Mouse (Mus musculus): ENCODE measurements around the gene Yipf2.
A peak's percentile ranks its signal among the peaks of the same experiment; 100 is the strongest.

Yipf2 gene

GRCm38 (mm10) chr9:21592703-21593121, at the start of gene Yipf2, which contains the start of gene Timm29:
TSS of gene Yipf2 (minus strand) at chr9:21592828.
TSS of gene Timm29 (plus strand) at chr9:21592722.
- DNase-seq (ENCODE audit: low spot score): peak; percentile 80

GRCm38 (mm10) chr9:21639031-21639430, 46.4 kb upstream of the Yipf2 start:
- DNase-seq (ENCODE audit: low spot score): no peak

GRCm38 (mm10) chr9:21635639-21636038, 43.0 kb upstream of the Yipf2 start:
- DNase-seq (ENCODE audit: low spot score): no peak

DNA sequence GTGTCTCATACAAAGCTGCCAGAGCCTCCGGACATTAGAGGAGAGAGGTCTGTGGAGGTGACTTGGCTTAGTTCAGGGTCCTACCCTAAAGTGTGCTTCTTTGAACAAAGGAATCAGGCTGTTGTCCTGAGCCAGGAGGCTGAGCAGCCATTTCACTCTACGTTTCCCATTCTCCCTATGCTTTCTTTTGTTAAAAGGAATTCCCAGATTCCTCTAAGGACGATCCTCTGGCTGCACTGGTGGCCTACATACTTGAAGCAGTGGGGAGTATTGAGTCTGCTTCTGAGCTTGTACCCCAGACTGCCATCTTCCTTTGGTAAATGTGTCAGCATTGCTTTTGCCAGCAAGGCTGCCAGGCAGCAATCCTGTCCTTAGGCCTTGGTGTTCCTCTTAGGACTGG, 40.5 kb upstream of the Yipf2 start:
- DNase-seq (ENCODE audit: low spot score): no peak

DNA sequence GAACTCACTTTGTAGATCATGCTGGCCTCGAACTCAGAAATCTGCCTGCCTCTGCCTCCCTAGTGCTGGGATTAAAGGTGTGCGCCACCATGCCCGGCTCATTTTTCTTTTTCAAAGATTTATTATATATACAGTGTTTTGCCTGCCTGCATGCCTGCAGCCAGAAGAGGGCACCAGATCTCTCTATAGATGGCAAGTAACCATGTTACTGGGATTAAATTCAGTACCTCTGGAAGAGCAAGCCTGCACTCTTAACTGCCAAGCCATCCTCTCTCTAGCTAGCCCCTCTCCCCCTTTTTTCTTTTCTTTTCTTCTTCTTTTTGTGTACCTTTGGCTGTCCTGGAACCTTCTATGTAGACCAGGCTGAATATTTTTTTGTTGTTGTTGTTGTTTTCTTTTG, 38.0 kb upstream of the Yipf2 start:
- no peak for DNase-seq (ENCODE audit: low spot score)

- DNase-seq (ENCODE audit: low spot score): no peak
Measured at GRCm38 (mm10) chr9:21627145-21627795, 34.6 kb upstream of the Yipf2 start.

DNA sequence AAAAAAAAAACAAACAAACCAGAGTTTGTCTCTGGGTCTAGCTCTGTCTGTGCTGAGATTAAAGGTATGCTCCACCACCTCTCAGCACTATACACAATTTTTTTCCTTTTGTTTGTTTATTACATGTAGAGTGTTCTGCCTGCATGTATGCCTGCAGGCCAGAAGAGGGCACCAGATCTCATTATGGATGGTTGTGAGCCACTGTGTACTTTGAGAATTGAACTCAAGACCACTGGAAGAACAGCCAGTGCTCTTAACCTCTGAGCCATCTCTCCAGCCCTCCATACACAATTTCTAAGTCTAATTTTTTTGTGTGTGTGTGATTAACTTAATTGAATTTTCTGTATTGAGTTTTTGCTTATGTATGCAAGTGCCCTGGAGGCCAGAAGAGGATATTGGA, 33.9 kb upstream of the Yipf2 start:
- DNase-seq (ENCODE audit: low spot score): no peak

GRCm38 (mm10) chr9:21625342-21626339, 33.0 kb upstream of the Yipf2 start:
- no peak for DNase-seq (ENCODE audit: low spot score)

DNA sequence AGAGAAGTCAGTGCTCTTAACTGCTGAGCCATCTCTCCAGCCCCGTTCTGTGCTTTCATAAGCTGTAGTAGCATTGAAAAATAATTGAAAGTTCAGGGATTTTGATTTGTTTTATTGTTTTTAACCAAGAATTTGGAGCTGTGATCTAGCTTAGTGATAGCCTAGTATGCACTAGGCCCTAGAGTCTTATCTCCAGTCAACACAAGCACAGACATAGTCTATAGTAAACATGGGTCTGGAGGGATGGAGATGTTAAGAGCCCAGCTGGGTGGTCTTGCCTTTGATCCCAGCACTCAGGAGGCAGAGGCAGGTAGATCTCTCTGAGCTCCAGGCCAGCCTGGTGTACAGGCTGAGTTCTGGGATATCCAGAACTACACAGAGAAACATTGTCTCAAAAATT, 30.0 kb upstream of the Yipf2 start:
- no peak for DNase-seq (ENCODE audit: low spot score)

- no peak for DNase-seq (ENCODE audit: low spot score)
Measured at GRCm38 (mm10) chr9:21620229-21620628, 27.6 kb upstream of the Yipf2 start.

GRCm38 (mm10) chr9:21617066-21617465, 24.4 kb upstream of the Yipf2 start:
- DNase-seq (ENCODE audit: low spot score): no peak

DNA sequence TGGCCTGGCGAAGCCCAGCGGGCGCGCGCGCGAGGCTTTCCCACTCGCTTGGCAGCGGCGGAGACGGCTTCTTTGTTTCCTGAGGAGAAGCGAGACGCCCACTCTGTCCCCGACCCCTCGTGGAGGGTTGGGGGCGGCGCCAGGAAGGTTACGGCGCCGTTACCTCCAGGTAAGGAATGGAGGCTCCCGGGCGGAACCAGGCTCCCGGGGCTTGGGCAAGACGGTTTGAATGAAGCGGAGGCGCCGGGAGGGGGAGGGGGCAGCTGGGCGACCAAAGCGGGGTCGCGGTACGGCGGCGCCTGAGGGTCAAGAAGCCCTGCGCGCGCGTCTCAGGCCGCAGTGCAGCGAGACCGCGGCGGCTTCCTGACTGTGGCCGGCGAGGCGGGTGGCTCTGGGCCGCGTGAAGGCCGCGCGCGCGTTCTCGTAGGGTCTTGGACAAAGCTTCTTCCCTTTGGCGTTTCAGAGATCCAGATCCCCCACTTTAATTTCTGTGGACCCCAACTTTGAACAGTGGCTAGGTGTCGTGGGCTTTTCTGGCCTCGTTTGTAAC, 23.7 kb upstream of the Yipf2 start:
- DNase-seq (ENCODE audit: low spot score): peak; percentile 87

DNA sequence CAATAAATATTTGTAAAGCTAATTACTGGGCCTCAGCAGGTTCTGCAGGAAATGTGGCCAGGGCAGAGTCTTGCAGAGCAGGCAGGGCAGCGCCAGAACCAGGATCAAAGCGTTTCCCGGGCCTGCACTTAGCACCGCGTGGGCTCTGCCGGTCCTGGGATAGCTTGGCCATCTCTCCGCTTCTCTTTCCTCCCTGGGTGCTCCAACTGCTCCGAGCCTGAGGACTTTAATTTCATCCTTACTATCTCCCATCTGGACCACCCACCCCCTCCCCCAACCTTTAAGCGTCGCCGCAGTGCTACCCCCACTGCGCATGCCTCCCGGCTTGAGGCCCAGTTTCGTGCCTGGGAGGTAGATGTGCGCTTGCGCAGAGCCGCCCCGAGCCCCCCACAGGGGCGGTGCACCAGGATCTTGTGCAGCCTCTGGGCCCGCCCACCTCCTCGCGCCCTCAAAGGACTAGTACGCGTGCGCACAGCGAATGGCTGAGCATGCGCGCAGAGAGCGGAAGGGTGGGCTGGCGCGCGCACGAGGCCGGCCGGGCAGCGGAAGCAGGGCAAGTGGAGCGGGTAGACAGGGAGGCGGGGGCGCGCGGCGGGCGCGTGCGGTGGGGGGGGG, 23.1 kb upstream of the Yipf2 start, which contains the start of gene Smarca4:
Smarca4 (plus strand) TSS at position 553 of the 615 bp plus-strand sequence.
- DNase-seq (ENCODE audit: low spot score): peak; percentile 99

- no peak for DNase-seq (ENCODE audit: low spot score)
Measured at GRCm38 (mm10) chr9:21614864-21615616, 22.4 kb upstream of the Yipf2 start.

DNA sequence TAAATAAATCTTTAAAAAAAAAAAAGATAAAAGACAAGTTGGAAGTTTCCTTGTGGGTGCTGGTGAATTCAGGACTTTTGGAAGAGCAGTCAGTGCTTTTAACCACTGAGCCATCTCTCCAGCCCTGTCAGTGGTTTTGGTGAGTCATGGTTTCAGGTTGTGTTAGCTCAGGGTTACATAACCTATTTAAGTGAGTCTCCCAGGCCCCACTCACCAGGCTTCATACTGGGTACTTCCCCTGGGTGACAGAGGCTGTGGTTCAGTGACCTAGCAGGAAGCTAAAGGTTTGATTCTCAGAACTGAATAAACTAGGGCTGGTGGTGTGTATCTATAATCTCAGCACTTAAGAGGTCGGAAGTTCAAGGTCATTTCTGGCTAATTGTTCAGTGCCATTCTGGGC, 17.2 kb upstream of the Yipf2 start:
- DNase-seq (ENCODE audit: low spot score): no peak

GRCm38 (mm10) chr9:21606648-21607047, 14.0 kb upstream of the Yipf2 start:
- no peak for DNase-seq (ENCODE audit: low spot score)

GRCm38 (mm10) chr9:21605865-21606264, 13.2 kb upstream of the Yipf2 start:
- DNase-seq (ENCODE audit: low spot score): no peak

- no peak for DNase-seq (ENCODE audit: low spot score)
Measured at GRCm38 (mm10) chr9:21604119-21604518, 11.5 kb upstream of the Yipf2 start.

GRCm38 (mm10) chr9:21601722-21602399, 9.2 kb upstream of the Yipf2 start:
- DNase-seq (ENCODE audit: low spot score): no peak

- no peak for DNase-seq (ENCODE audit: low spot score)
Measured at GRCm38 (mm10) chr9:21601073-21601472, 8.4 kb upstream of the Yipf2 start.

DNA sequence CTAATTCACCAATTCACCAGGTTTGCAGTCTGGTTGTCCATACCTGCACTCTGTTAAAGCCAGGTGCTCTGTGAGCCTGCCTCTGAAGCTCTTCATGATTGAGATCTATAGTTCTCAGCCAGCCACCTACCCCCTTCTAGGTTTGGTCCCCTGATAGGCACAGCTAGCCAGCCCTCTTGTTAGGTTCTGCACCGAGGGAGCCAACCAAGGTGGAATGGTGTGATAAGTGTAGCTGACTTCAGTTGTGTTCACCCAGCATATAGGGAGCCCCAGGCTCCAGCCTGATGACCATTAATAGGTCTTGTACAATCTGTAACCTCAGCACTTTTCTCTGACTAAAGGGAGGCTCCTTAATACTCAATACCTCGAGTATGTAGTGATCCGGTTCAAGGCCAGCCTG, 7.6 kb upstream of the Yipf2 start:
- DNase-seq (ENCODE audit: low spot score): no peak

Data from ovary, postnatal 10 days (tissue).